Mouse (Mus musculus): ENCODE results near the gene Ppp1r3c. TPM values are rescaled to one million over a fixed set of nuclear protein-coding genes. Genes with fewer than 3 reads are reported as not detected.

Gene Ppp1r3c
- polyA plus RNA-seq, 1 experiment, result 26.9 TPM

- no peak overlapping the region for H3K27ac ChIP-seq (ENCODE audit: insufficient read depth, low read length)
- no peak for DNase-seq
- WGBS, result 95% methylated on average over 8 of the region's 8 CpGs
- no peaks in the 10 kb centered on the region for H3K27me3 ChIP-seq (ENCODE audit: control insufficient read depth, insufficient read depth, low read length)
- H3K4me3 ChIP-seq (replicated peaks; ENCODE audit: insufficient read depth, low read depth, low read length), result no peak overlapping the region
- no peaks in the 10 kb centered on the region; the same call in 1 of the 2 replicates for H3K4me1 ChIP-seq (ENCODE audit: control insufficient read depth, insufficient read depth, low read length)
- TF ChIP-seq POLR2A (IDR thresholded peaks at IDR 0.05; ENCODE audit: borderline replicate concordance, insufficient read depth, low read length), result no peak
- TF ChIP-seq CTCF (IDR thresholded peaks at IDR 0.05; ENCODE audit: borderline replicate concordance, insufficient read depth, low read depth, low read length), result no peak
These were observed 31.6 kb upstream of the Ppp1r3c start for GRCm38 (mm10) chr19:36768084-36768483.

- WGBS, result 90% methylated on average over 5 of the region's 5 CpGs
- Histone ChIP-seq H3K27ac (ENCODE audit: insufficient read depth, low read length) (no peak overlapping the region), H3K27me3 (ENCODE audit: control insufficient read depth, insufficient read depth, low read length) (no peaks in the 10 kb centered on the region), H3K4me1 (ENCODE audit: control insufficient read depth, insufficient read depth, low read length) (no peaks in the 10 kb centered on the region), H3K4me3 (replicated peaks; ENCODE audit: insufficient read depth, low read depth, low read length) (no peak overlapping the region)
- no peak for DNase-seq
- TF ChIP-seq POLR2A (IDR thresholded peaks at IDR 0.05; ENCODE audit: borderline replicate concordance, insufficient read depth, low read length) (no peak), CTCF (IDR thresholded peaks at IDR 0.05; ENCODE audit: borderline replicate concordance, insufficient read depth, low read depth, low read length) (no peak)
These were observed 28.0 kb upstream of the Ppp1r3c start for GRCm38 (mm10) chr19:36764451-36764850.

GRCm38 (mm10) chr19:36748996-36749395, 12.5 kb upstream of the Ppp1r3c start:
- Histone ChIP-seq H3K27ac (ENCODE audit: insufficient read depth, low read length) (no peak overlapping the region), H3K4me1 (ENCODE audit: control insufficient read depth, insufficient read depth, low read length) (no peaks in the 10 kb centered on the region), H3K4me3 (replicated peaks; ENCODE audit: insufficient read depth, low read depth, low read length) (no peak overlapping the region), H3K27me3 (ENCODE audit: control insufficient read depth, insufficient read depth, low read length) (no peaks in the 10 kb centered on the region)
- TF ChIP-seq CTCF (IDR thresholded peaks at IDR 0.05; ENCODE audit: borderline replicate concordance, insufficient read depth, low read depth, low read length), result no peak
- TF ChIP-seq POLR2A (IDR thresholded peaks at IDR 0.05; ENCODE audit: borderline replicate concordance, insufficient read depth, low read length), result no peak
- DNase-seq, result no peak

DNA sequence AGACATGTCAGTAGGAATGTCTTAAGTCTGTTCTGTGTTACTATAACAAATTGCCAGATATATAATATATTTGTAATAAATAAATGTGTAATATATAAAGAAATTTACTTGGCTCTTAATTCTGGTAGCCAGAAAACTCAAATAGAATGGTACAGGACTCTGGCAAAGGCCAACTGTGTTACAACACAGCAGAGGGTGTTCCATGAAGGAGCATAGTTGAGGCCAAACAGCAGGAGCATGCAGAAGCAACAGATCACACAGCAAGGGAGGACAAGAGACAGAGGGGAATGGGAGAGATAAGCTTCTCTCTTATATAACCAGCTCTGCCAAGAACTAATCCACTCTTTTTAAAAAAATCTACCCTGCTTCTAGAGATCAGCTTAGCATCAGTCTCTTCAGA, 5.9 kb upstream of the Ppp1r3c start:
- Histone ChIP-seq H3K27me3 (ENCODE audit: control insufficient read depth, insufficient read depth, low read length) (no peaks in the 10 kb centered on the region), H3K27ac (ENCODE audit: insufficient read depth, low read length) (no peak overlapping the region), H3K4me3 (replicated peaks; ENCODE audit: insufficient read depth, low read depth, low read length) (no peak overlapping the region), H3K4me1 (ENCODE audit: control insufficient read depth, insufficient read depth, low read length) (no peaks in the 10 kb centered on the region)
- no peak for DNase-seq
- TF ChIP-seq POLR2A (IDR thresholded peaks at IDR 0.05; ENCODE audit: borderline replicate concordance, insufficient read depth, low read length), result no peak
- no peak for TF ChIP-seq CTCF (IDR thresholded peaks at IDR 0.05; ENCODE audit: borderline replicate concordance, insufficient read depth, low read depth, low read length)

DNA sequence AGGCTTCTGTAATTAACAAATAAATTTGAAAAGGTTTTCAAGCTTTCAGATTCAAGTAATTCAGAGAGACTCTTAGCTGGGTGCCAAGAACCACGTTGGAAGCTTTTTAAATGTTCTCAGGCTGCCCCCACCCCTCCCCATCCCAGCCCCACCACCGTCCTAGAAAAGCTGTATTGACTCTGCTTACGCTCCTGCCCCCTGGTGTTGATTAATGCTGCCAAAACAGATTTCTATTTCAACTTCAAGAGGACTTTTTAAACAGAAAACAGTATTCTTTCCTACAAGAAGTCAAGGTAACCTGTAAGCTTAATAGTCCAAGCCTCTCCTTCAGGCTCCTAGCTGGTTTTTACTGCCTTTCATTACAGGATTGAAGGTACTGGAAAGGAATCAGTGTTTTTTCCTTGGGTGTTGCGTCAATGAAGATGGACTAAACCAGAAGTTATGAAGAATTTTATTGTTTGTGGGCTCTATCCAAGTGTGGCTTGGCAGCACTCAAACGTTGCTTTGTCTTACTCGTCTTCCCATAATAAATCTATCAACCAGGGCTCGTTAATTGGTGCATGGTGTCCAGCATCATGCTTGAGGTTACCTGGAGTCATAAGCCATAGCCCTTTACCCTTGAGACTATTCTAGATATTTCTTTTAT, 3.2 kb upstream of the Ppp1r3c start:
- Histone ChIP-seq H3K27ac (ENCODE audit: insufficient read depth, low read length) (no peak overlapping the region), H3K4me1 (ENCODE audit: control insufficient read depth, insufficient read depth, low read length) (no peaks in the 10 kb centered on the region), H3K4me3 (replicated peaks; ENCODE audit: insufficient read depth, low read depth, low read length) (no peak overlapping the region), H3K27me3 (ENCODE audit: control insufficient read depth, insufficient read depth, low read length) (peaks cover 1% of the 10 kb centered on the region; the same call in 1 of the 2 replicates)
- TF ChIP-seq CTCF (IDR thresholded peaks at IDR 0.05; ENCODE audit: borderline replicate concordance, insufficient read depth, low read depth, low read length) (no peak), POLR2A (IDR thresholded peaks at IDR 0.05; ENCODE audit: borderline replicate concordance, insufficient read depth, low read length) (no peak)
- DNase-seq, result no peak
- 51% methylated on average over 7 of the region's 7 CpGs for WGBS

DNA sequence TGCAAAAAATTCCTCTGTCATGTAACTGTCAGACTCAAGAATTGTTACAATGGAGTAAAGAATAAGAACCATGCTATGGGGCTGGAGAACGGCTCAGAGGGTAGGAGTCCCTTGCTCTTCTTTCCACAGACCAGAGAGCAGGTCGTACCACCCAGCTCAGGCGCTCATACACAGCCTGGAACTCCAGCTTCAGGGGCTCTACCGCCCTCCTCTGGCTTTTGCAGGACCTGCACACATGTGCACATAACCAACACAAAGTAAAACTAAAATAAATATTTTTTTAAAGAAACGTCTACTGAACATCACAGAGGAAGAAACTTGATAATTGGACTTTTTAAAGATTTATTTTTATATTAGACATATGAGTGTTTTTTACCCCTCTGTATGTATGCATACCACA, 1.6 kb upstream of the Ppp1r3c start:
- no peak for DNase-seq
- Histone ChIP-seq H3K27me3 (ENCODE audit: control insufficient read depth, insufficient read depth, low read length) (peaks cover 1% of the 10 kb centered on the region; the same call in 1 of the 2 replicates), H3K27ac (ENCODE audit: insufficient read depth, low read length) (no peak overlapping the region), H3K4me3 (replicated peaks; ENCODE audit: insufficient read depth, low read depth, low read length) (no peak overlapping the region), H3K4me1 (ENCODE audit: control insufficient read depth, insufficient read depth, low read length) (no peaks in the 10 kb centered on the region)
- 84% methylated on average over 5 of the region's 5 CpGs for WGBS
- no peak for TF ChIP-seq POLR2A (IDR thresholded peaks at IDR 0.05; ENCODE audit: borderline replicate concordance, insufficient read depth, low read length)
- TF ChIP-seq CTCF (IDR thresholded peaks at IDR 0.05; ENCODE audit: borderline replicate concordance, insufficient read depth, low read depth, low read length), result no peak

GRCm38 (mm10) chr19:36737087-36737486, 634 bp upstream of the Ppp1r3c start:
- peak overlapping the region; percentile 70 for H3K4me3 ChIP-seq (replicated peaks; ENCODE audit: insufficient read depth, low read depth, low read length)
- H3K27me3 ChIP-seq (ENCODE audit: control insufficient read depth, insufficient read depth, low read length), result peaks cover 1% of the 10 kb centered on the region; the same call in 1 of the 2 replicates
- 37% methylated on average over 6 of the region's 6 CpGs for WGBS
- no peak for DNase-seq
- no peaks in the 10 kb centered on the region for H3K4me1 ChIP-seq (ENCODE audit: control insufficient read depth, insufficient read depth, low read length)
- H3K27ac ChIP-seq (ENCODE audit: insufficient read depth, low read length), result no peak overlapping the region
- no peak for TF ChIP-seq CTCF (IDR thresholded peaks at IDR 0.05; ENCODE audit: borderline replicate concordance, insufficient read depth, low read depth, low read length)
- no peak for TF ChIP-seq POLR2A (IDR thresholded peaks at IDR 0.05; ENCODE audit: borderline replicate concordance, insufficient read depth, low read length)

GRCm38 (mm10) chr19:36734308-36735038, 2.0 kb downstream of the Ppp1r3c start:
- Histone ChIP-seq H3K4me3 (replicated peaks; ENCODE audit: insufficient read depth, low read depth, low read length) (no peak overlapping the region), H3K27ac (ENCODE audit: insufficient read depth, low read length) (no peak overlapping the region), H3K4me1 (ENCODE audit: control insufficient read depth, insufficient read depth, low read length) (no peaks in the 10 kb centered on the region), H3K27me3 (ENCODE audit: control insufficient read depth, insufficient read depth, low read length) (peaks cover 1% of the 10 kb centered on the region; the same call in 1 of the 2 replicates)
- DNase-seq, result no peak
- TF ChIP-seq CTCF (IDR thresholded peaks at IDR 0.05; ENCODE audit: borderline replicate concordance, insufficient read depth, low read depth, low read length), result no peak
- TF ChIP-seq POLR2A (IDR thresholded peaks at IDR 0.05; ENCODE audit: borderline replicate concordance, insufficient read depth, low read length), result no peak
- WGBS, result 74% methylated on average over 10 of the region's 10 CpGs

Data from cerebellum, adult 2 months (tissue).